Mouse (Mus musculus): Measurements from ENCODE around the gene Psmd14.

GRCm38 (mm10) chr2:61752362-61752761 is 40.9 kb downstream of the Psmd14 start:
- TF ChIP-seq CTCF (IDR thresholded peaks at IDR 0.05; ENCODE audit: control insufficient read depth, insufficient read depth, insufficient replicate concordance, low read depth, low read length) (no peak), POLR2A (IDR thresholded peaks at IDR 0.05; ENCODE audit: control insufficient read depth, low read depth, low read length) (no peak)
